Mouse (Mus musculus): ENCODE results near the gene Bcat2. TPM values are rescaled to one million over a fixed set of nuclear protein-coding genes. Genes with fewer than 3 reads are reported as not detected.
A peak's percentile ranks its signal among the peaks of the same experiment; 100 is the strongest.

Bcat2 gene
- polyA plus RNA-seq, 2 experiments, result 35.9 to 40.6 TPM

DNA sequence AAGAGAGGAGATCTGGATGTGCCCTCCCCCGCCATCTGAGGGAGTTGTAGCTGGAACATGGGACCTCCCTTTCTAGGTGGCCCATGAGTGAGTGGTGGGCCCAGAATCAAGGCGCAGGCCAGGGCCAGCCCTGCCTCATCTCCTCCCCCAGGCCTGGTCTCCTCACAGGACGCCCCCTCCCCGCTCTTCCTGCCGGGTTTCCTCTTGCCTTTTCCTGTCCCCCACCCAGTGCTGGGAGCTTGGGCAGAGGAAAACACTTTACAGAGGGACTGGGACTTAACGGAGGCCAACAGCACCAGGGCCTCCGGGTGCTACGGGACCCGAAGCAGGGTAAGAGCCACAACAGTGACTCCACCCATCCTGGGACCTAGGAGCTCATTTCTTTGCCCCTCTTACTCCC lies 57.3 kb downstream of the Bcat2 start, which contains the start of gene Rasip1:
Gene Rasip1, plus strand, starts transcription at position 228 of the 400 bp plus-strand sequence.
- H3K27ac ChIP-seq, result no peak within 1 kb of the TSS
- no peak for TF ChIP-seq EP300 (IDR thresholded peaks at IDR 0.05; ENCODE audit: low read depth)
- no peak for TF ChIP-seq CTCF (IDR thresholded peaks at IDR 0.05; ENCODE audit: low read depth)
- H3K9ac ChIP-seq (replicated peaks), result peak within 1 kb of the TSS; percentile 13; the same call in 1 of the 2 replicates
- H3K4me2 ChIP-seq (ENCODE audit: low read depth), result peak within 1 kb of the TSS; percentile 63
- H3K4me3 ChIP-seq (ENCODE audit: insufficient read depth in 1 of 2, low read depth in 2 of 2, low read length in 2 of 2), result peak within 1 kb of the TSS; percentile 13 to 49; a peak in 3 of 4 replicates
- no peaks in the 10 kb centered on the region for H3K9me3 ChIP-seq (ENCODE audit: control insufficient read depth, low read length)
- no peaks in the 10 kb centered on the region for H3K36me3 ChIP-seq (replicated peaks; ENCODE audit: control insufficient read depth, insufficient read depth, low read depth)
- H3K4me1 ChIP-seq (replicated peaks; ENCODE audit: control insufficient read depth in 2 of 2, insufficient read depth in 2 of 2, low read length in 1 of 2), result no peaks in the 10 kb centered on the region
- 31% methylated on average over 9 of the region's 9 CpGs for WGBS (ENCODE audit: insufficient replicate concordance)
- H3K27me3 ChIP-seq (ENCODE audit: control insufficient read depth, insufficient read depth, low read length), result peaks cover 20% of the 10 kb centered on the region
- DNase-seq (ENCODE audit: low read depth in 3 of 3, low spot score in 3 of 3) (no peak), ATAC-seq (ENCODE audit: insufficient read depth) (no peak)

- H3K9ac ChIP-seq (replicated peaks), result peak overlapping the region; percentile 13; the same call in 1 of the 2 replicates
- 2% methylated on average over 105 of the region's 105 CpGs for WGBS (ENCODE audit: insufficient replicate concordance)
- no peaks in the 10 kb centered on the region for H3K36me3 ChIP-seq (replicated peaks; ENCODE audit: control insufficient read depth, insufficient read depth, low read depth)
- TF ChIP-seq EP300 (IDR thresholded peaks at IDR 0.05; ENCODE audit: low read depth), result no peak
- TF ChIP-seq CTCF (IDR thresholded peaks at IDR 0.05; ENCODE audit: low read depth), result peak; percentile 60
- ATAC-seq (ENCODE audit: insufficient read depth) (peak; percentile 73), DNase-seq (ENCODE audit: low read depth in 3 of 3, low spot score in 3 of 3) (peak; percentile 43 to 56 (median 48))
- H3K4me3 ChIP-seq (ENCODE audit: insufficient read depth in 1 of 2, low read depth in 2 of 2, low read length in 2 of 2), result peak overlapping the region; percentile 13 to 49
- H3K4me2 ChIP-seq (ENCODE audit: low read depth), result peak overlapping the region; percentile 63
- no peaks in the 10 kb centered on the region for H3K9me3 ChIP-seq (ENCODE audit: control insufficient read depth, low read length)
- H3K4me1 ChIP-seq (replicated peaks; ENCODE audit: control insufficient read depth in 2 of 2, insufficient read depth in 2 of 2, low read length in 1 of 2), result no peaks in the 10 kb centered on the region
- H3K27ac ChIP-seq, result no peak overlapping the region
- H3K27me3 ChIP-seq (ENCODE audit: control insufficient read depth, insufficient read depth, low read length), result peaks cover 20% of the 10 kb centered on the region
These were observed 58.7 kb downstream of the Bcat2 start for GRCm38 (mm10) chr7:45628364-45629294.

- DNase-seq (ENCODE audit: low read depth in 3 of 3, low spot score in 3 of 3) (no peak), ATAC-seq (ENCODE audit: insufficient read depth) (no peak)
- WGBS (ENCODE audit: insufficient replicate concordance), result 70% methylated on average over 23 of the region's 23 CpGs
- peaks cover 20% of the 10 kb centered on the region for H3K27me3 ChIP-seq (ENCODE audit: control insufficient read depth, insufficient read depth, low read length)
- no peaks in the 10 kb centered on the region for H3K36me3 ChIP-seq (replicated peaks; ENCODE audit: control insufficient read depth, insufficient read depth, low read depth)
- no peaks in the 10 kb centered on the region for H3K9me3 ChIP-seq (ENCODE audit: control insufficient read depth, low read length)
- no peak overlapping the region for H3K27ac ChIP-seq
- H3K4me3 ChIP-seq (ENCODE audit: insufficient read depth in 1 of 2, low read depth in 2 of 2, low read length in 2 of 2), result no peak overlapping the region
- no peak overlapping the region for H3K9ac ChIP-seq (replicated peaks)
- no peak overlapping the region for H3K4me2 ChIP-seq (ENCODE audit: low read depth)
- TF ChIP-seq EP300 (IDR thresholded peaks at IDR 0.05; ENCODE audit: low read depth) (no peak), CTCF (IDR thresholded peaks at IDR 0.05; ENCODE audit: low read depth) (no peak)
- no peaks in the 10 kb centered on the region; a peak in 1 of 4 replicates for H3K4me1 ChIP-seq (replicated peaks; ENCODE audit: control insufficient read depth in 2 of 2, insufficient read depth in 2 of 2, low read length in 1 of 2)
These were observed 60.3 kb downstream of the Bcat2 start for GRCm38 (mm10) chr7:45630064-45630907.

GRCm38 (mm10) chr7:45632499-45632898 lies 62.5 kb downstream of the Bcat2 start:
- H3K36me3 ChIP-seq (replicated peaks; ENCODE audit: control insufficient read depth, insufficient read depth, low read depth), result no peaks in the 10 kb centered on the region
- H3K9me3 ChIP-seq (ENCODE audit: control insufficient read depth, low read length), result no peaks in the 10 kb centered on the region
- H3K27ac ChIP-seq, result no peak overlapping the region
- no peak for ATAC-seq (ENCODE audit: insufficient read depth)
- 45% methylated on average over 35 of the region's 35 CpGs for WGBS (ENCODE audit: insufficient replicate concordance)
- no peak overlapping the region for H3K4me3 ChIP-seq (ENCODE audit: insufficient read depth in 1 of 2, low read depth in 2 of 2, low read length in 2 of 2)
- H3K4me1 ChIP-seq (replicated peaks; ENCODE audit: control insufficient read depth in 2 of 2, insufficient read depth in 2 of 2, low read length in 1 of 2), result no peaks in the 10 kb centered on the region; a peak in 2 of 4 replicates
- no peak overlapping the region for H3K9ac ChIP-seq (replicated peaks)
- no peak for TF ChIP-seq CTCF (IDR thresholded peaks at IDR 0.05; ENCODE audit: low read depth)
- TF ChIP-seq EP300 (IDR thresholded peaks at IDR 0.05; ENCODE audit: low read depth), result no peak
- H3K4me2 ChIP-seq (ENCODE audit: low read depth), result no peak overlapping the region
- H3K27me3 ChIP-seq (ENCODE audit: control insufficient read depth, insufficient read depth, low read length), result peaks cover 12% of the 10 kb centered on the region
- no peak for DNase-seq (ENCODE audit: low read depth in 3 of 3, low spot score in 3 of 3)
